In the genomic region with DNA sequence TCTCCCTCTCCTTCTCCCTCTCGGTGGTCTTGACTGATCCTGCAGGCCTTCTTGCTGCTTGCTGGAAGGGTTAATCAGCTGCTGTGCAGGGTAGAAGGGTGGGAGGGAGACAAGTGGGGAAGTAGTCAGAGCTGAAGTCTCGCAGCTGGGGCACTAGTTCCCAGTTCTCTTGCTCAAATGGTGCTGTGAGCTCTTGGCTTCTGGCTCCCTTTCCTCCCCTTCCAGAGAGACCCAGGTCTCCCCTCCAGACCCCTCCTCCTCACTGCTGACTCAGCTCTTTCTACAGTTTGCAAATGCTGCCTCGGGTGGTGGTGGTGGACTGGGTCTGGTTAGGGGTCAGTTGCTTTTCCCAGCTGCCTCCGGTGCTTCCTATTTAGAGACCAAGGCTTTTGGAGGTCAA, we compare ENCODE assay signal across 14 mouse cellular contexts.
DNase-seq lines count a peak whose midpoint lies in the region; ATAC-seq and TF ChIP-seq lines count a peak whose summit lies in the region.
"Had no signal": no experiment of that assay in that cellular context is flagged by ENCODE, and none has a peak within 500 bp of the region (broad histone marks: within the 10 kb centered on the region; RNA-seq: fewer than 3 reads in every experiment).

No protein-coding gene starts in this region.

- no peak for TF ChIP-seq EP300 in CH12.LX (IDR thresholded peaks at IDR 0.05; ENCODE audit: low read length)

- peak; percentile 87 for ATAC-seq in kidney, embryonic 16.5 days (ENCODE audit: low FRiP score, low TSS enrichment)
- ATAC-seq in common myeloid progenitor, adult 5-6 weeks (replicated peaks; ENCODE audit: low read depth, poor library complexity, severe bottlenecking), result peak; percentile 71
- 0 out of 2 replicates have a peak, but pooled peaks have one; percentile 28 for ATAC-seq in limb, embryonic 13.5 days (ENCODE audit: low FRiP score, low read depth)

- H3K9ac ChIP-seq in kidney, embryonic 16.5 days (replicated peaks; ENCODE audit: low read length), result no peak overlapping the region
- H3K9ac ChIP-seq in CH12.LX (ENCODE audit: insufficient read depth, low read depth), result no peak overlapping the region
- H3K9ac ChIP-seq in limb, embryonic 13.5 days, result no peak overlapping the region
- H3K9ac ChIP-seq: hindbrain, embryonic 14.5 days; limb, embryonic 15.5 days had no signal

- no peaks in the 10 kb centered on the region for H3K79me2 ChIP-seq in CH12.LX (replicated peaks; ENCODE audit: control insufficient read depth, extremely low read depth, insufficient read depth, poor library complexity, severe bottlenecking)

- no peak for TF ChIP-seq POLR2A in CH12.LX (IDR thresholded peaks at IDR 0.05; ENCODE audit: low read depth, low read length)

- H3K9me3 ChIP-seq in kidney, embryonic 16.5 days (ENCODE audit: low read length), result 0 out of 2 replicates have a peak, but pooled peaks cover 4% of the 10 kb centered on the region
- peaks cover 14% of the 10 kb centered on the region for H3K9me3 ChIP-seq in CH12.LX (replicated peaks; ENCODE audit: low read length)
- no peaks in the 10 kb centered on the region for H3K9me3 ChIP-seq in limb, embryonic 13.5 days

- no peak for TF ChIP-seq CTCF in CH12.LX (conservative IDR thresholded peaks at IDR 0.05 in 1 of 2, IDR thresholded peaks at IDR 0.05 in 1 of 2; ENCODE audit: low read depth in 2 of 2, low read length in 2 of 2)
- TF ChIP-seq CTCF in left cerebral cortex, adult 2 months (IDR thresholded peaks at IDR 0.05), result no peak

- H3K4me1 ChIP-seq in kidney, embryonic 16.5 days (ENCODE audit: insufficient read depth, low read length), result 0 out of 2 replicates have a peak, but pooled peaks cover 8% of the 10 kb centered on the region
- H3K4me1 ChIP-seq in CH12.LX (ENCODE audit: control insufficient read depth in 1 of 2, insufficient read depth in 2 of 2), result peaks cover 3 to 10% of the 10 kb centered on the region in 2 experiments; a peak in 3 of 4 replicates
- 0 out of 2 replicates have a peak, but pooled peaks cover 3% of the 10 kb centered on the region for H3K4me1 ChIP-seq in limb, embryonic 13.5 days
- H3K4me1 ChIP-seq: limb, embryonic 15.5 days had no signal

- 3% methylated on average over 4 of the region's 4 CpGs for WGBS in kidney, embryonic 16.5 days
- 17% methylated on average over 3 of the region's 4 CpGs for WGBS in limb, embryonic 13.5 days

- H3K4me3 ChIP-seq in kidney, embryonic 16.5 days (ENCODE audit: low read length), result no peak overlapping the region
- no peak overlapping the region for H3K4me3 ChIP-seq in CH12.LX (replicated peaks in 1 of 3; ENCODE audit: low read depth in 2 of 3, low read length in 2 of 3, poor library complexity in 1 of 3)
- H3K4me3 ChIP-seq in limb, embryonic 13.5 days, result no peak overlapping the region
- no peak overlapping the region for H3K4me3 ChIP-seq in left cerebral cortex, adult 2 months
- H3K4me3 ChIP-seq: gastrocnemius, adult 2 months; limb, embryonic 15.5 days had no signal

- no peaks in the 10 kb centered on the region for H3K27me3 ChIP-seq in kidney, embryonic 16.5 days (ENCODE audit: insufficient read depth, low read length)
- peaks cover 34% of the 10 kb centered on the region for H3K27me3 ChIP-seq in CH12.LX (replicated peaks)
- H3K27me3 ChIP-seq in limb, embryonic 13.5 days, result no peaks in the 10 kb centered on the region
- H3K27me3 ChIP-seq: limb, embryonic 15.5 days had no signal

- dilution Hi-C loops in CH12.LX (cut with MboI; ENCODE audit: extremely low pct_ligation_motif_present, extremely low pct_unique_long_range_greater_than_20kb, low sequenced_read_pairs), result no loop called here

- no peak for DNase-seq in kidney, adult 18-20 months
- DNase-seq in CH12.LX (ENCODE audit: extremely low read depth), result no peak
- DNase-seq in left cerebral cortex, adult 2 months (ENCODE audit: extremely low spot score in 1 of 2, low spot score in 2 of 2), result no peak
- no peak for DNase-seq in thymus, postnatal 0 days (ENCODE audit: low spot score)
- no peak for DNase-seq in cerebellum, postnatal 14 days
- DNase-seq: adrenal gland, adult 8-10 months; cerebellum, postnatal 36 days; gastrocnemius, adult 2 months had no signal

- no peaks in the 10 kb centered on the region for H3K36me3 ChIP-seq in kidney, embryonic 16.5 days (ENCODE audit: insufficient read depth, low read length)
- H3K36me3 ChIP-seq in CH12.LX (replicated peaks in 1 of 2; ENCODE audit: control insufficient read depth in 1 of 2, insufficient read depth in 1 of 2, low read length in 1 of 2), result no peaks in the 10 kb centered on the region
- H3K36me3 ChIP-seq in limb, embryonic 13.5 days, result no peaks in the 10 kb centered on the region
- H3K36me3 ChIP-seq: limb, embryonic 15.5 days had no signal

- TF ChIP-seq RAD21 in CH12.LX (IDR thresholded peaks at IDR 0.05; ENCODE audit: low read depth, low read length), result no peak

- H3K4me2 ChIP-seq in kidney, embryonic 16.5 days (replicated peaks; ENCODE audit: low read depth, low read length), result no peak overlapping the region
- no peak overlapping the region for H3K4me2 ChIP-seq in CH12.LX (ENCODE audit: insufficient read depth, low read depth, poor library complexity, severe bottlenecking)
- no peak overlapping the region for H3K4me2 ChIP-seq in limb, embryonic 13.5 days (replicated peaks)
- H3K4me2 ChIP-seq: heart, embryonic 11.5 days; hindbrain, embryonic 14.5 days; limb, embryonic 15.5 days had no signal

- intact Hi-C loops in left cerebral cortex, adult 2 months (cut with DNase I), result no loop called here

- H3K27ac ChIP-seq in kidney, embryonic 16.5 days (ENCODE audit: low read length), result peak overlapping the region; percentile 11; the same call in 1 of the 2 replicates
- no peak overlapping the region for H3K27ac ChIP-seq in CH12.LX (ENCODE audit: insufficient read depth, low read depth)
- no peak overlapping the region for H3K27ac ChIP-seq in limb, embryonic 13.5 days
- H3K27ac ChIP-seq in left cerebral cortex, adult 2 months, result no peak overlapping the region
- H3K27ac ChIP-seq: gastrocnemius, adult 2 months; hindbrain, embryonic 14.5 days; limb, embryonic 15.5 days had no signal

- in situ Hi-C loops in CH12.LX (cut with MboI; ENCODE audit: low pct_ligation_motif_present, low pct_unique_long_range_greater_than_20kb, low sequenced_read_pairs), result no loop called here

TF ChIP-seq in CH12.LX, 34 proteins besides CTCF, POLR2A, EP300 and RAD21:
- TF ChIP-seq USF2 (conservative IDR thresholded peaks at IDR 0.05; ENCODE audit: low read depth, low read length), result no peak
- TF ChIP-seq MAFK (IDR thresholded peaks at IDR 0.05; ENCODE audit: insufficient replicate concordance, low read length), result peak; percentile 81

Comparison
In these comparisons a context has a peak if more than half of its experiments do, and no peak if none do; other contexts are left out.
1. ATAC-seq: peak in every context shown above with its lines; median percentile 87 in kidney, embryonic 16.5 days; 71 in common myeloid progenitor, adult 5-6 weeks; 28 in limb, embryonic 13.5 days.